Mouse (Mus musculus) liver, adult (tissue): Measurements from ENCODE around the gene Map4k5.

ENCODE experiments used
- GATA4 ChIP-seq: IDR thresholded peaks from 2 replicates; pipeline ENCODE4 v1.6.1; 2014; ENCODE audit warnings: mild to moderate bottlenecking, low read length; ENCODE audit not compliant: insufficient replicate concordance

The Map4k5 gene

DNA sequence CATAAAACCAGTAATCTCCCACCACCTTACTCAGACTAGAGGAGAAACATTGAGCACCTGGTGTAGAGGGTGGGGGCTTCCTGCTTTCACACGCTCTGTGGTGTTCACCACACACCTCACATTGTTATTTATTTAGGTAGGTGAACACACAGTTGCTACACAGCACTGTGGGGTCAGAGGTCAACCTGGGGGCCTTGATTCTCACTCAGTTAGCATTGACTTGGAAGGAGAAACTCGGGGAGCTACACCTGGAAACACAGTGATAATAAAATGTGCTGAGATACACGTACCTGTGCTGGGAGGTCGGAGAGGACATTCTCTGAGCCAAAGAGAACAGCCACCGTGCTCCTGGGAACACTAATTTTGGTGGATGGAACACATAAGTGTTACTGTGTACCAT is 104.6 kb downstream of the Map4k5 start:
- no peak for TF ChIP-seq GATA4

DNA sequence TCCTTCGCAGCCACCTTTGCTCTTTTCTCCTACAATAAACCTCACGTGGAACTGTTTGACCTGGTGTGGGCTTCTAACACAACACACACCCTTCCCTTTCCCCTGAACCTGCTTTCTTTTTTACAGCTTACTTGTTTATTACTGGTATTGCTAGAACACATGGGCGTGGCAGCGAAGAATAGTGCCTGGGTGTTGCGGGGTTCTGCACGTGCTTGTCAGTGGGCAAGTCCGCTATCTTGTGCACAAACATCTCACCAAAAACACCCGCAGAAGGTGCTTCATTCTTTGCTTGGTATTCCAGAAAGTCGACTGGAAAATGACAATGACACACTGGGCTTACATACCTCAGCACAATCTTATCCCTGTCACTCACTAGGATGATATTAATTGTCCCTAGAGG is 107.5 kb downstream of the Map4k5 start:
- no peak for TF ChIP-seq GATA4

DNA sequence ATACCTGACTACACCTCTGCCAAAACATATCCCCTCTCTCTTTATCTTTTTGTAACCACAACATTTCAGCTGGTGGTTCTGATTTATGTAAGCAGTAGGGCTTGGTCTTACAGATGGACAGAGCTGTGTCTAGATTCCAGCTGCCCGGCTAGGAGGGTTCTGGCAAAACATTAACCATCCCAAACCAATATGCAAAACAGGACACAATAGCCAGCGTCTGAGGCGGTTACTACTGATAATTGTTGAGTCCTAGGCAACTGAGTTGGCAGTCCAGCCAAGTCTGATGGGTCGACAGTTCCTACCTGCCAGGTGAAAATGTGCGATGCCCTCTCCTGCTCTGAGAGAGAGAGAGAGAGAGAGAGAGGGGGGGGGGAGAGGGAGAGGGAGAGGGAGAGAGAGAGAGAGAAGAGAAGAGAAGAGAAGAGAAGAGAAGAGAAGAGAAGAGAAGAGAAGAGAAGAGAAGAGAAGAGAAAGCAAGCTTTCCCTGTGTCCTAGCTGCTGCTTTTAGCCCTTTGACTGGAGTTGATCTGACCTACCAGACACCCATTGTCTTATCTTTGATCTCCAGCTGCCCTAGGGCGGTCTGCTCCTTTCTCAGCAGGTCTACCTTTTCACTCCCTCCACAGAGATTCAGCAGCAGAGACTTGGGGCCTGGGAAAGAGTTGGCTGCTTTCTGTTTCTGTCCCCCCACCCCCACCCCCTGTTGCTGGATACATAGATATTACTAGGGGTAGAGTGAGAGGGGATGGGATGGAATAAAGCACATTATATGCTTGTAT is 109.6 kb downstream of the Map4k5 start:
- no peak for TF ChIP-seq GATA4

DNA sequence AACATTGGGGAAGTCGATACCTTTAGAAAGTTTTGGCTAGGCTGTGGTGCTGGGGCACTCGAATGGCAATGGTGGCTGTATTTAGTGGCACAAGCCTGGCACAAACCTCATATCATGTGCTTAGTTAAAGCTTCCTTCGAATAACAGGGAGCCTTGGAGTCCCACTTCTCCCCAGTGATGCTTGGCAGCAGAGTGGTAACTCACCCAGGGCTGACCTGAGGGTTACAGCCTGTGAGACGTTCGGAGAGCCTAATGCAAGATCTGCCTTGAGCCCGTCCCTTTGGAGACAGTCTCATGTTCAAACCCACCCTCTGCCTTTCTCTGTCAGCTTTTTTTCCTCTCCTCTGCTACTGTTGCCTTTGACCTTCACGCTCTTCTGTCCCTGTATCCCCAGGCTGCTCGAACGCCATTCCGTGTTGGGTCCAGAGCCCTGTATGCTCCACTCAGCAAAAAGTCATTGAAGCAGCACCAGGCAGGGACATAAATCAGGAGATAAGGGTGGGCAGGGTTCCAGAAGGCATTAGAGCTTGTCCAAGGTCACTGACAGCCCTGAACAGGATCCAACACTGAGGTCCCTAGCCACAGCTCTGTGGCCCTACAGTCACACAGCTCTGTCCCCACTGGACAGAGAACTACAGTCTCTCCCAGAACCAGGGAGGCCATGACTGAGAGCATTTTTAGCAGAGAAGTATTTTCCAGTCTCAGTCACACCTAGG is 110.9 kb downstream of the Map4k5 start:
- peak; percentile 76; the same call in 1 of the 2 replicates for TF ChIP-seq GATA4

DNA sequence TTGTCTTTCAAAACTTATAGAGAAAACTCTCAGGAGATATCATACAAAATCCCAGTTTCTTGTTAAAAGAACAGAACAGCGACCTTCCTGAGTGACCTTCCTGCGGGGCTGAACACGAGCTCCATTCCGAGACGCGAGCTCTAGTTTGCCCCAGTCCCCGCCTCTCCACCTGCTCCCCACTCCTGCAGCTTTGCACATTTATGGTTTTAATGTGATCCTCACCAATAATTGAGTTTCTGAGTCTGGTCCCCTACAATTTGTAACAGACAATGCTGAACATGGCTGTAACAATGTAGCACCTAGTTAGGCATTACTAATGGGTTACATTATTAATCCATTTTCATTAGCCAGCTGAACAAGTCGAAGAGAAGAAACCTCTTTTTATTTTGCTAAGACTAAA is 111.5 kb downstream of the Map4k5 start:
- no peak for TF ChIP-seq GATA4

DNA sequence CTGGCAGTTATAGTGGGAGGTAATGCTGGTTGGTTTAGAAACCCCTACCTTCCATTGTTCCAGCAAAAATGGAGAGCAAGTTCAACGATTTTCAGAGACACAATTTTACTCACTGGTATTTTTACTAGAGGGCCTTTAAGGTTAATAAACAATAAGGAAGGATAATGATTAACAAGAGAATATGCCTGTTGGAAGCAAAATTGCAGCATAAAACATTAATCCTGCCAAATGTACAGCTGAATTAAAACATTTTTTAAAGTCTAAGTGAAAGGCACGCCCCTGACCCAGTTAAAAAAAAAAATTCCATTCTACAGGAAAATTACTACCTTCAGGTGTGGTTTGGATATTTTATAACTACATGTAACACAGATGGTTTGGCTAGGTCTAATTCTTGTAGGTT is 115.0 kb downstream of the Map4k5 start:
- no peak for TF ChIP-seq GATA4

DNA sequence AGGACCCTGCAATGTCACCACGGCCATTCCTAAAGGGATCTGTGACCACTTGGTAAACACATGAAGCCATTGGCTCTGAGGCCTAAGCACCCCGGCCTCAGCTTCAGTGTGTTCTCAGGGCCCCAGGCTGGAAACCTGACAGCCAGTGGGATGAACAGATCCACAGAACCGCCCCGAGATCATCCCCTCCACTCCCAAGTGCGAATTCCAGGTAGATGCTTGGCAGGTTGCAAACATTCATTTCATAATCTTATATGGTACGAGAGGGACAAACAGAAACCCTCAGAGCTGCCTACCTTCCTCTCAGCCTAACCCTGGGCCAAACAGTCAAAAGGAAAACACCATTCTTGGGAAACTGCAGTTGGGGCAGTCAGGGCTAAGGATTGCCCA is 115.7 kb downstream of the Map4k5 start:
- no peak for TF ChIP-seq GATA4

DNA sequence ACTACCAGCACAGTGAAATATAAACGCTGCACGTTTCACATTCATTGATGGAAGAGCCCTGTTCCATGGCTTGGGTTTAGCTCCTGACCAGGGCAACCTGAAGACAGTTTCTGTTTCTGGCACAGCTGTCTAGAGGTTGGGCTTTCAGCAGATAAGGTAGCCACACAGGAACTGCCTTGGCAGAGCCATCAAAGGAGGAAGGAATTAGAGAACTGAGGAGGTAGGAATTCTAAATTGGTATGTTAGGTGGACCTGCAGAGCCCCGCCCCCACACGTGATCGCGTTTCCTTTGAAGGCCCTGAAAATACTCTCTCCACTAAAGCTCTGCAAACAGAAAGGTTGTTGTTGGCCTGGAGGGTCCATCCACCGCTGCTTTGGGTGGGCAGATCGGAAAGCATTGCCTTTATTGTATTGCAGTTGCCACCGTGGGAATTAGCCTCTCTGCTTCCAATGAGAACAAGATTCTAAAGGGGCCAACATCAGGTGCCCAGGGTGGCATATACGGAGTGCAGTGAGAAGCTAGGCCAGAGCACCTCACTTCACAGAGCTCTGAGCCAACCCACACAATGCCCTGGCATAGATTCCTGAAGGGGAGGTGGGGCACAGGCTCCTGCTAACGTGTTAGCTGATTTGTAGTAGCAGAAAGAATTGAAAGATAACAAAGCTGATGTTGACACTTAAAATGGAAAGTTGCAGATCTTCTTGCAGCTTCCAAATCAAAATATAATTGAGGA is 116.2 kb downstream of the Map4k5 start:
- TF ChIP-seq GATA4: no peak

DNA sequence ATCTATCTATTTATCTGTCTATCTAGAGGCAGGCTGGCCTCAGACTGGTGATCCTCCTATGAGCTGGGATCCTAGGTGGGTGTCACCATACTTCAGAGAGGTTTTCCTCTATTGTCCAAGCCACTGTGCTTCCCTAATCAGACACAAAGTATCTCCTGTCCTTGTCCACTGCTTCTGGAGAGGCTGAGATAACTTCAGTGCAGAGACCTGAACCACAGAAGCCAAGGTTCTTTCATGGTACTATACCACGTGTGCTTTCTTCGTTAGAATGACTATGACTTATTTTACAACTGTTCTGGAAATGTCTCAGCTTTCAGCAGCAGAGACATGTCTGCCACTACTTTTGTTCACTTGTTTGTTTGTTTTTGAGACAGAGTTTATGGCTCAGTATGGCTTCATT is 124.2 kb downstream of the Map4k5 start:
- no peak for TF ChIP-seq GATA4

DNA sequence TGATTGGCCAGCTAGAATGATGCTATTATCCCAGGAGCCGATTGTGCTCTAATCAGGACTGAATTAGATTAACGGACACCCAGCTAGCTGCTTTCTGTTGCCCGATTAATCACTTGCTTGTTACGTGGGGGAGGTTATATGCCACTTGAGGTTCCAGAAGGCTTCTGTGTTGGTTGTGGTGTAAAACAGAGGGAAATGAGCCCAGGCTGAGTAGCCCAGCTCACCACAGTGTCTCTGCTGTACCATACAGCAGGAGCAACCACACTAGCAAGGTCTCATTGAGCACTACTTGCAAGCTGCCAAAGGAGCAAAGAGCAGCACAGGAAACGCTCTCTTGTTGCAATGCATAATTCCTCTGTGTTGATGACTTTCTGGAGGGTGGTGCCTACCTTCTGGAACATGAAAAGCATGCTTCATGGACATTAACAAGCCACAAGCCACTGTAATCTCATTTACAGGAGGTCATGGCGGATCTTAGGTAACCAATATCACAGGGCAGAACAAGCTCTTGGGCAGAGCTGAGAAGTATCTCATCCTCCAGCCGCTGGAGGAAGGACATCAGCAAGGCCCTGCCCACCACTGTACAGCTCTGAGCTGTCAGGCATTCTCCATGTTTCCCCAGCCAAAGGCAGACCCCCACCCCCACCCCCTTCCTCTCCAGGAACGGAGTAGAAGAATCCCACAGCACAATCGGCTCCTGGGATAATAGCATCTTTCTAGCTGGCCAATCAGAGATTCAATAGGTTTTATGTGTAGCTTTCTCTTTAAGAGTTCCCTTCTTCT is 125.3 kb downstream of the Map4k5 start:
- TF ChIP-seq GATA4: no peak

DNA sequence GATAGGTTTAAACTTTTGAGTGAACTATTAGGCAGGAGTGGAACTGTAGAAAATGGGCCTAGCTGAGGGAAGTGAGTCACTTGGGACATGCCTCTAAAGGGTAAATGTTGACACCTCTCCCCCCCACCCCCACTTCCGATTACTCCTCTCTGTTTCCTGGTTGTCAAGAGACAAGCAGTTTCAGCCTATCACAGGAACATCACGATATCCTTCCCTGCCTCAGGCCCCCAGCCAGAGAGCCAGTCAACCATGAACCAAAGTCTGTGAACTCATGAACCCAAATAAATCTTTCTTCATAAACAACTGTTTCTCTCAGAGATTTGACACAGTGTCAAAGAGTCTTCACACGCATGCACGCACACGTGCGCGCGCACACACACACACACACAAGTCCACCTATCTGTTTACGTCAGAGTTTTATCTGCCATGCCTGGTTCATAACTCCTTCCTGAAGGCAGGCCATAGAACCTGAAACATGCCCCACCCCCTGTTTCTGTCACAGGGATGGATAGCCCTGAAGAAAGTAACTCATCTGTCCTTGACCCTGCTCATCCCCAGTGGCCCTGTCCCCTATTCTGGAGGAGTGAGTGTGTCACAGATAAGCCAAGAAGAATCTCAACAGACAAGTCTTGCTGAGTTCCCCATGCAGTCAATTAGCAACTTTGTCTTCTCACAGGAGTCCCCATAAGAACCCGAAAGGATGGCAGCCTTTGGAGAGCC is 126.7 kb downstream of the Map4k5 start:
- TF ChIP-seq GATA4: peak; percentile 57; the same call in 1 of the 2 replicates

DNA sequence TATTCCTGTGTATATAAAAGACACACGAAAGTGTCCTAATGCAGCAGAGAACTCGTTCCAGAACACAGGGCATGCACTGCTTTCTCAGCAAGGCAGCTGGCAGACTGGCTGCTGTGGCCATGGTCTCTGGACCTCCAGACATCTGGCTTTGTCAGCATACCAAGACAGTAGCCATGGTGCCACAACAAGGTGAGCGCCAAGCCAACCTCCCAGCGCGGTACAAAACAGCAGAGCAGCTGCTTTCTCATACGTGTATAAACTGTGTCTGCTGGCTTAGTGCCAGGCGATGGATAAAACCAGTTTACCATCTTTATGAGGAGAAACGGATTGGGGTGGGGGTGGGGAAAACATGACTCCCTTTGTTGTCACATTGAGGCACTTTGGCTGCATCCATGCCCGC is 127.5 kb downstream of the Map4k5 start:
- no peak for TF ChIP-seq GATA4

DNA sequence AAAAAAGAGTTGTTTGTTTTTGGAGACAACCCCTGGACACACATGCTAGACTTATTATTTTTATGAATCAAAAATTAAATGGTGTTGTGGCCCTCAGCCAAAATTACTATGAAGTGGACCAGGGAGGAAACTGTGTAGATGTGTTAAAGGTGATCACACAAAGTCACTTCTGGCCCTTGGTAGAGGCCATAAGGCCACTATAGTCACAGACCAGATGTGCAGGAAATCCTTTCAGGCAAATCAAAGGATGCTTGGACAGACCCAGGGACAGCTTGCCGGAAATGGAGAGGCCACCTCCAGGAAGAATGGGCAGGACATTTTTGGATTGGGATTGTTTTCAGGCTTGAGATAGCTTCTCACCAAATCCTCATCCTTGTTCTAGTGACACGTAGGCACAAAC is 131.4 kb downstream of the Map4k5 start:
- no peak; the same call in 1 of the 2 replicates for TF ChIP-seq GATA4

DNA sequence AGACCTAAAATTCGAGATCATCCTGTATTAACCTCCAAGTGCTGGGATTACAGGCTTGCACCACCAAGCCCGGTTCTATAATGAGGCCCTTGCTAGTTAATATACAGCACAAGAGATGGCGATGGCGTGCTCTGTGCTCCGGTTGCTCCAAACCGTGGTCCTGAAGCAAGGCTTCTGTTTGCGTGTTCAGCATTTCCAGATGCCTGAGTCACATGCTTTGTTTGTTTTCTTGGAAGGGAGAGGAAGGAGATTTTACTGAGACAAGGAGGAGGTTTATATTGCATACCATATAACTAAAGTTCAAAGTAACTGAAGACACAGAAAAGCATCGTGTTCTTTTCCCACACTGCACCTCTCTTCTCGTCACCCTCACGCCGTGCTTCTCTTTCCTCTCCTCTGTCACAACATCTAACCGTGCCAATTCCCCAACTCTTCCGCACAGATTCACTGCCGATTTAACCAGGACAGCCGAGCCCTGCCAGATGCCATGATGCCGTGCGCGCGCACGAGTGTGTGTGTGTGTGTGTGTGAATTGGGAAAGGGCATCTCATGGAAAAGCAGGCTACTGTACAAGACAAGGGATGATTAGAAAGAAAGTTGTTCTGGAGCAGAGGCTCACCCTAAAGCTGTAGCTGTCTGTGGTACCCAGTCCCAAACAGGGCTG is 132.1 kb downstream of the Map4k5 start:
- TF ChIP-seq GATA4: no peak
